Mouse (Mus musculus) CD4-positive helper T cell, adult 2 months (primary cell): ENCODE measurements around the gene Nos1ap.

Experiments used
- DNase-seq: peaks from one replicate; pipeline ENCODE4 v3.0.0-alpha.2; 2012; ENCODE audit warnings: low read depth, missing footprints, low spot score

Gene Nos1ap

DNA sequence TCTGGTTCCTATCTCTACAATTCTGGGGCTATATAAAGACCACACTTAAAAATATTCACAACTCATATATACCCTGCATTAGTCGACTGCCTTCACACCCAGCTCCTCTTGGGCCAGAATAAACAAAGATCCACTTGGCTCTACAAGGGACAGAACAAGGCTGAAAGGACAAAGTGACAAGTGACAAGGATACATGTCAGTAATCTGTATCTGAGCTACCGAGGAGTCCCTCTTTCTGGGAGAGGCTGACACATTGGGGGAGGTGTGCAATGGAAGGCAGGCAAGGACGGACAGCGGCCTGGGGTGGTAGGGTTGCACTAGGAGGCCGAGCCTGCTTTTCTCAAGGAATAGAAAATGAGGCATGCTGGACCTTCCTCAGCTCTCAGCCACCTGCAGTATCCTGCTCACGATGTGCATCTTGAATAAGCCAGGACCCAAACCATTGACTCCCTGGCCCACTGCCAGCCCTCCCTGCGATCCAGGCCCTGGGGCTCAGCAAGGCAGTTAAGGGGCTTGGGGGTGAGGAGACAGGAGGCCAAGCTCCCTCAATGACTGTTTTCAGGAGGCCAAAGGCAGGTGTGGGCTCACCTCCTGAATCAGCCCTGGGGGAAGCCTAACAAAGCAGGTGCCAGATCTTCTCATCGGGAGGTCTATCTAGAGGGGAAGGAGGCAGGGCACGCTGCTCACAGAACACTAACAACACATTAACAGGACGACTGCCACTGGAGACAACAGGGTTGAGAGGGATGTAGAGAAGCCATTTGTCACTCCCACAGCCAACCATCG, 87.0 kb downstream of the Nos1ap start:
- DNase-seq, result no peak

DNA sequence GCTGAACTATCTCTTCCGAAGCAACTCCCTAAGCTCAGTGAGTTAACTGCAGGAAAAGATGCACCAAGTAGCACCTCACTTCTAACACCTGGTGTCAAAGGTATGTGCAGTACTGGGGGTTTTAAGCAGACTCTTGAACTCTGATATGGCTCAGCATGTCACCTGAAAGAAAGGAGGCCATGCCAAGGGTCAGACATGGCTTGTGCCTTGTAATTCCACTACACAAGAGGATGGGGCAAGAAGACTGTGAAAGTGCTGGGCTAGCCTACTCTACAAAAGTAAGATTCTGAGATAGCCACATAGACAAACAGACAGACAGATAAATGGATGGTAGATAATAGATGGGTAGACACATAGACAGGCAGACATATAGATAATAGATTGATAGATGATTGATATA, 87.7 kb downstream of the Nos1ap start:
- DNase-seq, result no peak

DNA sequence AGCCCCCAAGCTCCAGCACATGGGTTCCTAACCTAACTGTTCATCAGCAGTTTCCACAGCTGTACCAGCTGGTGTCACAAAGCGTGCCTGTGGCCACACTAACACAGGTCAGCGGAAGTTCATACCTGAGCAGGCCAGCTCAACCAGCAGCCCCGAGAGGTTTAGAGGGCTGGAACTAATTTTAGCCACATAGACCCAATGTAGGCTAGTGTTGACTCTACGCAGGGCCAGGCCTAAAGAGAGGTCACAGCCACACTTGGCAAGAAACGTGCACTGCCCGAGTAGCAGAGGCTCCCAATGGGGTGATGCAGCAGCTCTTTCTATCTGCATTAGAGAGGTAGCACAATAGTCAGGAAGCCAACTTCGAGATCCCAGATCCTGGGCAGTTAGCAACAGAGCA, 88.1 kb downstream of the Nos1ap start:
- no peak for DNase-seq

DNA sequence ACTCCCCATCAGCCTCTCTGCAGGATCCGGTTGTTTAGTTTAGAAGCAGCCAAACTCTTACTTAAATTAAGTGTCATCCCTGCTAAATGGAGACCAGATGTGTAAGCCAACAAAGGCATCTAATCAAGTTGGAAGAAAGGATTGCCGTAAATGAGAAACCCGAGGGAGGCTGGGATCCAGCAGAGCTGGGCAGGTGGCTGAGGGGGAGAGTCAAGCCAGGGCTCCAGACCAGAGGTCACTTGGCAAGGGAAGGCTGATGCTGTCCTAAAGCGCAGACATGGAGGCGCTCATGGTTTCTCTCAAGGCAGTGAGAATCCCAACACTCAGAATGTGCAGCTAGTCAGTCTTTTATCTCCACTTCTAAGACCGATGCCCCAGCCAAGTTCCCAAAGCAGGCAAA, 89.8 kb downstream of the Nos1ap start:
- no peak for DNase-seq

DNA sequence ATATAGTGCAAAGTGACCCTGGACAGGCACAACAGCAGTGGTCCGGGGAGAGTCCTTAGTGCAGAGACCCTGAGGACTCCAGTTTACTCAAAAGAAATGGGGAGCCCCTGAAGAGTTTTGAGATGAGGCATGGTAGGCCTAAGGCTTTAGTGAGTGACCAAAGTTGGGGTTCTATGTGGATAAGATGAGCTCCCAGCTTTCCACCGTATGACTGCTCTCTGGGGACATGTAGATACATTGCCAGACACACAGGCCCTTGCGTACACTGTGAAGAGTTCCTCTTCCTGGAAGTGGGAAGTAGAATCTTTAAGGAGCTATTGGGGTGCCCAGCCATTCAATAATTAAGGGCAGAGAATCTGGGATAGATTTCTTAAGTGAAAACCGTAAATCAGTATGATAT, 90.2 kb downstream of the Nos1ap start:
- no peak for DNase-seq

DNA sequence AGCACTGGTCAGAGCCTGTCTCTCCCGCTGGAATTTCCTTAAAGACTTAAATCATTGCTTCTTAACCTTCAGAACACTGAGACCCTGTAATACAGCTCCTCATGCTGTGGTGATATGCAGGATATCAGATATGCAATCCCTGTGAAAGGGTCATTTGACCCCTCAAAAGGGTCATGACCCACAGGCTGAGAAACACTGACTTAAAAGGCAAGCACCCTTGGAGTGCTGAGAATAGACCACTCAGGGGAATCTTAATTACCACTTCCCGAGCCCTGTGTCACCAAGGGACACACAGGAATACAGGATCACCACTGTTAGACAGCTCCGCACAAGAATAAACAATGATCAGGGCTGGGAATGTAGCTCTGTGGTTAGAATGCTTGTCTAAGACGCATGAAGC, 91.0 kb downstream of the Nos1ap start:
- DNase-seq, result no peak

DNA sequence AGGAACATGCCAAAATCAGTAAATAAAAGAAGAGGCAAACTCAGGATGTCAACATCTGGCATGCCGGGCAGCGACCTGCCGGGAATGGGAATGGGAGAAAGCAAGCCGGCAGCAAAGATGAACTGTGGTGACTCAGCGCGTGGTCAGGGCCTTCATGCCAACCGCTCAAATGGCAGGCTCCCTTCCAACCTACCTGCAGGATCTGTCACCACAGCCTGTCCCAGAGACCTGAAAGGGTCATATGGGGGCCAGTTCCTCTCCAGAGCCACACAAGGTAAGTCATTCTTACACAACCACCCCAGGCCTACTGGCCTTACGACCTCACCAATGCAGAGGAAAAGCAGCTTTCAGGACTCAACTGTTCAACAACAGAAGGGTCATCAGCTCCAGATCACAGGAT, 93.4 kb downstream of the Nos1ap start:
- DNase-seq, result no peak

DNA sequence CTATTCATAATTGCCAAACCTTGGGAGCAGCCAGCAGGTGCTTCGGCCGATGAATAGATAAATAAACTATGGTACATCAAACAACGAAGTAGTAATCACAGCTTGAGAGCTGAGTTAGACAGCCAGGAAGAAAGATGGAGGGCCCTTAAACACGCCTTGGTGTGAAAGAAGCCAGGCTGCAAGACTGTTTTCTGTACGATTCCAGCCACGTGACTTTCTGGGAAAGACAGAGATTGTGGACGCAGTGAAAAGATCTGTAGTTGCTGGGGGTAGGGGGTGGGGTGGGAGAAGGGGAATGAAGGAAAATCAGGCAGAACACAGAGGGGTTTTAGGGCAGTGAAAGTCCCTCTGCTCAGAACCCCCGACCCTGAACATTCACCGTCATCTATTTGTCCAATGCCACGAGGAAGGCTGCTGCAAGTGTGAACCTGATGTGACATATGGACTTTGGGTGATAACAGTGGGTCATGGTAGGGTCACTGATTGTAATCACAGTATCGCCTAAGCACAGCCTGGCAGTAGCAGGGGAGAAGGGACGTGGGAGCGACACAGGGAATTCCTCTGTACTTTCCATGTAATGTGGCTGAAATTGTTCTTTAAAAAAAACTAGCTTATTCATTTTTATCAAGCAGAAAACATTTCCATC, 94.0 kb downstream of the Nos1ap start:
- DNase-seq, result no peak

DNA sequence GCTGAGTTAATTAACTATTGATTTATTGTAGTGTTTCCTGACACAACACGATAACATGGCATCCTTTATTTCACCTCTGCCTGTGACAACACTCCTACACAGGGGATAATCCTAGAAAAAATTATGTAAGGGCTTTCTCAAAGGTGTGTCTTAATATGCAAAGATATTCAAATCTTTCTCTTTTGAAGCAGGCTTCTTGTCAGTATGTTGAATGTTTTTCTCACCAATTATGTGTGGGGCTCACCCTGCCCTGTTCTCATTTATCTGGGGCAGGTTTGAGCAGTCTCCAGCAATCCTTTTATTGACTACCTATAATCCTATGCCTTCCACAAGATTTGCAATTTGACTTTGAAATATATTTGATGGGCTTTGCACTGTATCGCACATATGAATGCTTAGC, 97.1 kb downstream of the Nos1ap start:
- DNase-seq, result no peak

DNA sequence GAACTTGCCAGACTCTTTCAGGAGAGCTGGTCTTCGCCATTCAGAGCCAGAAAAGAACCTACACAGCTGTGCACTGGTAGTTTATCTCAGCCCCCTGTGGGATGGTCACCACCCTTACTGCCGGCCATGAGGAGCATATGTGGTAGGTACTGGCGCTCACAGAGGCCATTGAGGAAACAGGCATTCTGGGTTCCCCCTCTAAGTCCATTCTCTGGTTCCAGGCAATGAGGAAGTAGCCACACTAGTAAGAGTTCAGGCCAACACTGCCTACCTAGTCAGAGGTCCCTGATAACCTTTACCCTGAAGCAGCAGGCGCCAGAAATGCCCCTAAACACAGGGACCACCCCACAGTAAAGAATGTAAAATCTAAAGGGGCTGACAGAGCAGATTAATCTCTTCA, 97.6 kb downstream of the Nos1ap start:
- no peak for DNase-seq

DNA sequence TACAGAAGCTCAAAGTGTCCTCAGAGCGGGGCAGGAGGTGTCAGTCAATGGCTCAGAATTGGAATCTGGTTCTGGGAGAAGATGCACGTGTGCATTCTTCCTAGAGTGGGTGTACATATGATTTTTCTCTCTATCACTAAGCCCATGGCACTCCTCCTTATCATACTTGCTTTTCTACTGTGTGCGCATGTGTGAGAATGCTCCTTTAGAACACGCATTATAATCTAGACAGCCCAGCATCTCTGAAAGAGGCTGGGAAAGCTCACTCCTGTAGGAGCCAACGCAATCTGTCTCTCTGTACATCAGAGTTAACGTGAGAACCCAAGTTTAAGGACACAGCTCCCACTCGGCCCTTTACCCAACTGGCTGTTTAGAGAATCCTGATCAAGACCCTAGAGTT, 99.7 kb downstream of the Nos1ap start:
- no peak for DNase-seq

DNA sequence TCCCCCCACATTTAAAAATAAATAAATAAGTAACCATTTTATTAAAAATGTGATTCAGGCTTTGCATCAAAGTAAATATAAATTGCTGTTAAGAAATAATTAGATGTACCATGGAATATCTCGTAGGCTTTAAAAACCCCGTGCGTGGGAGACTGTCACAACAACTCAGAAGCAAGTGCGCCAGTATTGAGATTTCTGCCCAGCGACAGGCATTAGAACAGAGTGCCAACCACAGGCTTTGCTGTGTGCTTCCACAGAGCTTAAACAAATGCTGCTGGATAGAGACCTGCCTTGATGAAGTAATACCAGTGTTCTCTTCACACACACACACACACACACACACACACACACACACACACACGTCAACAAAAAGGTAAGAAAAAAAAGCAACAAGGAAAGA, 100.2 kb downstream of the Nos1ap start:
- DNase-seq, result no peak

DNA sequence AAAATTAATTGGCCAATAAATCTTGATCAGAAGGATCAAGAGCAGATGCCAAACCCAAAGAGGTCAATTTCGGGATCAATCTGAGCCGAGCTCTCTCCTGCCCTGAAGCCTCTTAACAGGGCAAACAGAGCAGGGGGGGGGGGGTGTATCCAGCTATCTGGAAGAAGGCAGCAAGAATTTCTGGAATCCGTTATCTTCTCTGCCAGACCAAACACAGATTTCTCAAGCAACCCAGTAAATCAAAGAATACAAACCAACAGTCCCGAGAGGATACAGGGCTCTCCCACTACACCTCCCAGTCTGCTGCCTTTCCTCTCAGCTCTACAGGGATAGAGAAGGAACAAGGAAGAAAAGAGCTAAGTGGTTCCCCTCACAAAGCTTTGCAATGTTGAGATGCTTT, 104.5 kb downstream of the Nos1ap start:
- DNase-seq, result no peak

DNA sequence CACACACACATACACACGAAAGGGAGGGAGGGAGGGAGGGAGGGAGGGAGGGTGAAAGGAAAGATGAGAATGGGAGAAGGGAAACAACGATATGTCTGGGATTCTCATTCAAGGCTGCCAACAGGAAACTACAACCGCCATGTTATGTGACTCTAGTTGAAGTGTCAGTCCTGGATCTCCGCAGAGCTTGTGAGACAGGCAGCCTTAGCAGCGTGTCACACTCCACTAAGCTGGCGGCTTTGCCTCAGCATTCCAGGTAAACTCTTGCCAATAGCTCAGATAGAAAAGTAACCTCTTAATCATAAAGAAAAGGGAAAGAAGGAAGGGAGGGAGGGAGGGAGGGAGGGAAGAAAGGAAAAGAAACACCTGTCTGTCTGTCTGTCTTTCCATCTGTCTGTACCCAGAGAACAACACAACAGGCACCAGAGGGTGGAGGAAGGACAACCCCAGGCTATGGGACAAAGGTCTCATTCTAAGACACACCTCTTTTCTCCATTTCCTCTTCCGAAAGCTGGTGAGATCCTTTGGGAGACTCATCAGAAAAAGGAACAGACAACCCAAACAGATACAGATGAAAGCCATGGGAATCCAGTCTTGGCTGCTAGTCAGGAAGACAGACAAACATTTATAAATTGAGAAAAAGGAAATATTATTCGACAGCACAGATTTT, 107.3 kb downstream of the Nos1ap start:
- no peak for DNase-seq

DNA sequence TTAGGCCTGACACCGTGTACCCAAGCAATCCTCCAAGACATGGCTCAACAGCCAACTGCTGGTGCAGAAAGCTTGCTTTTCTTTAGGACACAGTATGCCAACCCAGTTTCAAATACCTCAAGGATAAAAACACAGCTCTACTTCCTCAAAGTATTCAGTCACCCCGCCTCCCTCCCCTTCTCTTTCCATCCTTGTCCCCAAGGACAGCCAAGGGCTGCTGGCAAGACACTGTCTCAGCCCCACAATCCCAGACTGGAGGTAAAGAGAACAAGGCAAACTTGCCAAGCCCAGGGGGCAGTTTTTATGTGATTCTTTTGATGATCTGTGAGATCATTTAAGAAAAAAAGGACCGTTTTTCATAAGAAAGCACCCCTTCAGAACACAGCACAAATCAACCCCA, 108.6 kb downstream of the Nos1ap start:
- no peak for DNase-seq

DNA sequence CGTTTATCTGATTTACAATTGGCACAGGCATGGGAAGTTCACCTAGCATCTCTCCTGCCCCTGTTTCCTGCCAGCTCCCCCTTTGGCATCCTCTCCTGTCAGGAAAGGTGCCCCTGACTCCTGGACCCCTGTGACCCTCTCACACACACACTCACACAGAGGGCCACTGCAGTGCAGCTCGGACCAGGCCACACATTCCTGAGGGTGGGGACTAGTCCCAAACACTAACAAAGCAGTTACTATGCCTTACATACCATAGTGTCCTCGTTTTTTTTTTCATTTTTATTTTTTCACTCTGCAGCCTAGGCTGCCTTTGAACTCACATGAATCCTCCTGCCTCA, 110.2 kb downstream of the Nos1ap start:
- DNase-seq, result no peak

DNA sequence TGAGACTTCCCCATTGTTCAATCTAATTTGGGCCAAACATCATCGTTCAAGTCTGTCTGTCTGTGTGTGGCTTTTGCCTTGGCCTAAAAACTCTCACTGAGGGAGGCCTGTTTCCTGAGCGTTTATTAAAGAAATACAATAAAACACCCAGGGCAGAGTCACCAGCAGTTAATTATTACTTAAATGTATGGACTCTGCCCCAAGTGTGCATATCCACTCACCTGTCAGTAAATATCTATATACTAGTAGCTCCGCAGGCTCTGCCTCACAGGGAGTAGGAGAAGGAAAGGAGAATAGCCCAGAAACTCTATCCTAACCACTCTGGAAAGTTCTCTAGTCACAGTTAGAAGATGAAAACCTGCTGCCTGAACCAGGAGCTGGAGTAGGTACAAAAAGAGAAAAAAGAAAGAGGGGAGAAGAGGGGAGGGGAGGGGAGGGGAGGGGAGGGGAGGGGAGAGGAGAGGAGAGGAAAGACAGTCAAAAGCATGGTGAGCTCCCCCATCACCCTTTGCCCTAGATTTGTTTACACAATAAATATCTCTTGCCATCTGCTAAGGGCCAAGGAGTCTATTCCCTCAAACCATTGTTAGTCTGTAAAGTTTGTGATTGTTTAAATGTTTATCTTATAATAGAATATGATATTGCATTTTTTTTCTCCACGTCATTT, 110.7 kb downstream of the Nos1ap start:
- no peak for DNase-seq

DNA sequence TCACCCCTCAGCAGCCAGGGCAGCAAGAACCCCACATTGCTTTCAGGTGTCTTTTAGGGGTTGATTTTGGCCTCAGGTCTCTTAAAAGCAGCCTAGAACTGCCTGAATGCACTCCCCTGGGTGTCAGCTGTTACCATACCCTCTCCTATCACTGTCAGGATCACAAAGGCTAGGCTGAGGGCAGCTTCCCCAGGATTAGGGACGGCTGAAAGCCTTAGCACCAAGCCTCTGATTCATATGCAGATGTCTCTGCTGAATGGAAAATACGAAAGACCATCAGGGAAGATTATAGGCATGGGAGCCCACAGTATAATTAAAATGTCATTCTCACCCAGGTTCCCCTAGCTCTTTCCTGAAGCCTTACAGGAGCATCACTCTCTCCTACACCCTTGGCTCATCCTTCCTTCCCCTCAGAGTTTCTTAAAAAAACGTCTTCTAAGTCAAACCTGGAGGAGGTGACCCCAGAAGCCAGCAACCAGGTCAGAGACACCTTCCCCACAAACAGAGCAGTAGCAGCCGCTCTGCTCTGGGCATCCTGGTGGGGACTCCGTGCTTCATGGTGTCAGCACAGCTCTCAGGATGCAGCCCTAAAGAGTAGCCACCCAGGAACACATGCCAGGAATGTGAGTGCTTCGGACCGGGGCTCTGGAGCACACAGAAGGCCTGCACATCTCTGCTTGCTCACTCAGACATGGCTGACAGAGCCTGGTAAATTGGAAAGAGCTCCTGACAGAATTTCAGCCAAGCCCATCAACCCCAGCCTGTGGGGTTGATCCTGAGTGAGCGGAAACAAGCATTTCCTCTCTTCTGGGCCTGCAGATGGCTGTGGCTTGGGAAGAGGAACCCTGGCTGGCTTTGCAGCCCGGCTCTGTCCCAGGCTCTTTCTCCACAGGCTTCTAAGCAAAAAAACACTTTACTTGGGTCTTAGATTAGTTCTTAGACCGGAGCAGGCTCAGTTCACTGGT, 111.7 kb downstream of the Nos1ap start:
- no peak for DNase-seq

DNA sequence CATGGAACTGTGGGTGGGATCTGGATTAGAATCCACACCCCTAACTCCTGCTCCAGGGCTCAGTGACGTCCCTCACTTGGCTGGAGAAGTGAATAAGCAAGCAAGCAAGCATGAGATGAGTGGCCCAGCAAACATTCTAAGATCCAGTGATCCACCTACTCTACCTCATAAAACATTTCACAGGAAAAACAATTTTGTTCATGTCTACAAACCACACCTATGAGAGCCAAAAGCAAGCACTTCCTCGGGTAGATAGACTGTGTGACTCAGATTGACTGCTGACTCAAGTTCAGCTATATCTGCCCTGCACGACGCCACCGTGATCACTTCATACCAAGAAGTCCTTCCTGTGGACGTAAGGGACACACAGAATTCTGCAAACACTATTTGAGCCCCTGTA, 116.2 kb downstream of the Nos1ap start:
- DNase-seq, result no peak

DNA sequence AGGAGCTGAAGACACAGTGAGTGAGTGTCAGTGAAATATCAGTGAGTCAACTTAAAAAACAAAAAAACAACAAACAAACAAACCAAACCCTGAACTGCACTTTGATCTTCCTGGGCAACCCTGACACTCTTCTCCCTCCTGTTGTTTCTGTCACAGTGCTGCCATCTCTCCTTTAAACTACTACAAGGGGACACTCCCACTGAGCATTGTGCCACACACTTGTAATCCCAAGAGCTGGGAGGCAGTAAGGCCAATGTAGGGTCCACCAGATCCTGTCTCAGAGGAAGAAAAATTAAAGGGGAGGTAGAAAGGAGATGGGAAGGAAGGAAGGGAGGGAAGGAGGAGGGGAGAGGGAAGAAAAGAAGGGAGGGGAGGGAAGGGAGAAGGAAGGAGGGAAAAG, 116.8 kb downstream of the Nos1ap start:
- DNase-seq, result no peak
